Mouse (Mus musculus) stomach, embryonic 16.5 days (tissue): ENCODE data around the gene Olfr699. TPM values are rescaled to one million over a fixed set of nuclear protein-coding genes. Genes with fewer than 3 reads are reported as not detected.

ENCODE experiments used
- ATAC-seq: fragments of 200-750 bp; cut with Nextera tagmentation; 2 replicates; pipeline ENCODE4 v1.8.0; 2017; ENCODE audit warnings: moderate number of reproducible peaks, moderate TSS enrichment; ENCODE audit not compliant: insufficient read depth, low FRiP score
- H3K27ac ChIP-seq: fragments of 300-500 bp; sonication (generic); 2 replicates; pipeline ENCODE4 v1.5.1; 2014; ENCODE audit warnings: low read length
- H3K27me3 ChIP-seq: fragments of 300-500 bp; sonication (generic); 2 replicates; pipeline ENCODE4 v1.6.1; 2014; ENCODE audit warnings: low read length, control low read depth, mixed read lengths; ENCODE audit not compliant: control insufficient read depth, insufficient read depth
- H3K36me3 ChIP-seq: fragments of 300-500 bp; sonication (generic); 2 replicates; pipeline ENCODE4 v1.6.1; 2014; ENCODE audit warnings: low read length; ENCODE audit not compliant: control insufficient read depth, insufficient read depth
- H3K4me1 ChIP-seq: fragments of 300-500 bp; sonication (generic); 2 replicates; pipeline ENCODE4 v1.6.1; 2014; ENCODE audit warnings: low read length, control low read depth, mixed read lengths; ENCODE audit not compliant: control insufficient read depth, insufficient read depth
- H3K4me2 ChIP-seq: fragments of 300-500 bp; sonication (generic); 2 replicates; pipeline ENCODE4 v1.6.1; 2014; ENCODE audit warnings: low read depth, low read length, mixed read lengths
- H3K4me3 ChIP-seq: fragments of 300-500 bp; sonication (generic); replicated peaks from 2 replicates; pipeline ENCODE4 v1.5.1; 2014; ENCODE audit warnings: mild to moderate bottlenecking, low read length
- H3K9ac ChIP-seq: fragments of 300-500 bp; sonication (generic); 2 replicates; pipeline ENCODE4 v1.6.1; 2014; ENCODE audit warnings: low read length
- H3K9me3 ChIP-seq: fragments of 300-500 bp; sonication (generic); replicated peaks from 2 replicates; pipeline ENCODE4 v1.6.1; 2016; ENCODE audit warnings: low read length, control low read depth; ENCODE audit not compliant: control insufficient read depth
- WGBS: fragments of 180-500 bp; shearing (Covaris S2); extraction: QIAGEN DNeasy Blood & Tissue Kit; methylation state at CpG from one replicate; pipeline ENCODE4 v1.1.7; 2014; 5-methylcytosine and 5-hydroxymethylcytosine counted together
- polyA plus RNA-seq: library from polyadenylated mRNA; unstranded; fragments of >200 nt; fragmentation: Nextera tagmentation; extraction: Ambion mirVana; gene quantifications from 2 replicates; pipeline ENCODE4 v1.2.1, GENCODE M21; 2015

Gene Olfr699
- polyA plus RNA-seq, 1 experiment from 2014 or later = not detected

DNA sequence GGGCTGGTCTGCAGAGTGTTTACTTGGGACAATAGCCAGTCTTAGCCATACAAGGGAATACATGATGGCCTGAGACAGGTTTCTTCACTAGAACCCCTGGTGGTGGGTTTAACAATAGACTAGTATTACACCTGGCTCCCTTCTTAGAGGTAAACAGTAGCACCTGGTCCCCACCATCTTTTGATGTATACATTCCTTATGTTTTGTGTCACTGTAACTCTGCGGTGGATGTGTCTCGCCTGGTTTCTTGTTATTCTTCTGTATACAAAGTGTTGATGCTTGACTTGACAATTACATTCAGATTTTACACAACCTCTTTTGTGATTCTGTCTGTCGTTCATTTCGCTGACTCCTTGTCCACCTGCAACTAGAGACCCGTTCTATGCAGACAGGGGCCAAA is 47.2 kb downstream of the Olfr699 start:
- 84% methylated on average over 5 of the region's 5 CpGs for WGBS
- Histone ChIP-seq H3K4me3 (no peak overlapping the region), H3K4me2 (no peak overlapping the region), H3K27me3 (no peaks in the 10 kb centered on the region), H3K4me1 (no peaks in the 10 kb centered on the region), H3K36me3 (no peaks in the 10 kb centered on the region), H3K27ac (no peak overlapping the region), H3K9ac (no peak overlapping the region), H3K9me3 (no peaks in the 10 kb centered on the region)
- ATAC-seq = no peak

GRCm38 (mm10) chr7:106742343-106742742 is 50.7 kb downstream of the Olfr699 start, which contains the start of gene Olfr697:
Olfr697 (minus strand) TSS chr7:106742443.
- no peak within 1 kb of the TSS for H3K9ac ChIP-seq
- no peak within 1 kb of the TSS for H3K27ac ChIP-seq
- H3K36me3 ChIP-seq = no peaks in the 10 kb centered on the region
- WGBS = 76% methylated on average over 1 of the region's 1 CpGs
- H3K9me3 ChIP-seq = no peaks in the 10 kb centered on the region
- no peak within 1 kb of the TSS for H3K4me2 ChIP-seq
- no peaks in the 10 kb centered on the region for H3K27me3 ChIP-seq
- H3K4me1 ChIP-seq = no peaks in the 10 kb centered on the region
- ATAC-seq = no peak
- no peak within 1 kb of the TSS for H3K4me3 ChIP-seq

Other genes starting within 250 kb of the Olfr699 start
- not detected in 2 replicates for gene Olfr693, start 112.6 kb downstream of the Olfr699 start, polyA plus RNA-seq
- not detected in 2 replicates for gene Olfr694, start 101.4 kb downstream of the Olfr699 start, polyA plus RNA-seq
- gene Olfr695, start 76.8 kb downstream of the Olfr699 start, polyA plus RNA-seq = not detected in 2 replicates
- gene Olfr697, start 50.8 kb downstream of the Olfr699 start, polyA plus RNA-seq = not detected in 2 replicates
- gene Olfr698, start 37.8 kb downstream of the Olfr699 start, polyA plus RNA-seq = not detected in 2 replicates
- gene Olfr700, start 15.6 kb upstream of the Olfr699 start, polyA plus RNA-seq = not detected in 2 replicates
- gene Olfr701, start 20.9 kb upstream of the Olfr699 start, polyA plus RNA-seq = not detected in 2 replicates
- gene Olfr702, start 40.7 kb upstream of the Olfr699 start, polyA plus RNA-seq = not detected in 2 replicates
- gene Olfr703, start 50.2 kb upstream of the Olfr699 start, polyA plus RNA-seq = not detected in 2 replicates
- not detected in 2 replicates for gene Olfr704, start 70.0 kb upstream of the Olfr699 start, polyA plus RNA-seq
- gene Olfr705, start 83.7 kb upstream of the Olfr699 start, polyA plus RNA-seq = not detected in 2 replicates
- gene Olfr706, start 95.0 kb upstream of the Olfr699 start, polyA plus RNA-seq = not detected in 2 replicates
- gene Olfr707, start 108.0 kb upstream of the Olfr699 start, polyA plus RNA-seq = not detected in 2 replicates
- gene Olfr1532-ps1, start 114.8 kb upstream of the Olfr699 start, polyA plus RNA-seq = not detected in 2 replicates
- gene Olfr709-ps1, start 139.0 kb upstream of the Olfr699 start, polyA plus RNA-seq = not detected in 2 replicates
- not detected in 2 replicates for gene Olfr710, start 155.1 kb upstream of the Olfr699 start, polyA plus RNA-seq
- not detected in 2 replicates for gene Olfr6, start 170.7 kb upstream of the Olfr699 start, polyA plus RNA-seq
- gene Olfr711, start 182.3 kb upstream of the Olfr699 start, polyA plus RNA-seq = not detected in 2 replicates
- gene Olfr2, start 212.9 kb upstream of the Olfr699 start, polyA plus RNA-seq = not detected in 2 replicates
- gene Olfr713, start 238.0 kb upstream of the Olfr699 start, polyA plus RNA-seq = not detected in 2 replicates